Mouse (Mus musculus): ENCODE data around the gene Igsf8. TPM values are rescaled to one million over a fixed set of nuclear protein-coding genes. Genes with fewer than 3 reads are reported as not detected.
A peak's percentile ranks its signal among the peaks of the same experiment; 100 is the strongest.

Igsf8 gene
- total and polyA plus RNA-seq, 3 experiments = 10.9 to 39.9 (median 13.5) TPM

- Histone ChIP-seq H3K4me1 (ENCODE audit: control insufficient read depth, insufficient read depth, low read length) (no peaks in the 10 kb centered on the region), H3K9ac (ENCODE audit: low read depth, low read length) (no peak overlapping the region), H3K36me3 (ENCODE audit: control insufficient read depth, insufficient read depth, low read length) (no peaks in the 10 kb centered on the region), H3K27me3 (ENCODE audit: control insufficient read depth, insufficient read depth, low read length) (no peaks in the 10 kb centered on the region), H3K4me3 (no peak overlapping the region), H3K79me2 (replicated peaks; ENCODE audit: control insufficient read depth, insufficient read depth, low read length) (no peaks in the 10 kb centered on the region), H3K27ac (no peak overlapping the region)
- peak in 1 of 2 experiments; percentile 29 for DNase-seq
- TF ChIP-seq CTCF (IDR thresholded peaks at IDR 0.05) (peak; percentile 72), POLR2A (IDR thresholded peaks at IDR 0.05; ENCODE audit: insufficient read depth, low read depth, low read length) (no peak)
- 11% methylated on average over 6 of the region's 6 CpGs for WGBS
- intact Hi-C loops (cut with DNase I) = no loop called here
These were observed 103.2 kb downstream of the Igsf8 start for GRCm38 (mm10) chr1:172364684-172365083.

- H3K27ac ChIP-seq = no peak overlapping the region
- H3K27me3 ChIP-seq (ENCODE audit: control insufficient read depth, insufficient read depth, low read length) = no peaks in the 10 kb centered on the region
- H3K4me1 ChIP-seq (ENCODE audit: control insufficient read depth, insufficient read depth, low read length) = no peaks in the 10 kb centered on the region
- H3K4me3 ChIP-seq = no peak overlapping the region
- WGBS = 30% methylated on average over 23 of the region's 23 CpGs
- no peaks in the 10 kb centered on the region for H3K36me3 ChIP-seq (ENCODE audit: control insufficient read depth, insufficient read depth, low read length)
- no peaks in the 10 kb centered on the region for H3K79me2 ChIP-seq (replicated peaks; ENCODE audit: control insufficient read depth, insufficient read depth, low read length)
- TF ChIP-seq CTCF (IDR thresholded peaks at IDR 0.05) (peak; percentile 61), EP300 (IDR thresholded peaks at IDR 0.05; ENCODE audit: insufficient read depth, low read depth, low read length) (no peak), POLR2A (IDR thresholded peaks at IDR 0.05; ENCODE audit: insufficient read depth, low read depth, low read length) (no peak)
- peak in 1 of 2 experiments; percentile 38 for DNase-seq
- H3K9ac ChIP-seq (ENCODE audit: low read depth, low read length) = no peak overlapping the region
- intact Hi-C loops (cut with DNase I) = no loop called here
These were observed 107.5 kb downstream of the Igsf8 start for GRCm38 (mm10) chr1:172368768-172369418.

Other genes with a start within 250 kb of the Igsf8 start
- gene Vangl2, start 233.2 kb upstream of the Igsf8 start, total RNA-seq (2021) = 1 to 10 TPM; 1.3 TPM
- 1.3 and 1.9 TPM in 2 replicates for gene Vangl2, start 233.2 kb upstream of the Igsf8 start, polyA plus RNA-seq (2012; rRNA removed)
- gene Nhlh1, start 204.1 kb upstream of the Igsf8 start, total RNA-seq (2021) = not detected
- gene Nhlh1, start 204.1 kb upstream of the Igsf8 start, polyA plus RNA-seq (2012; rRNA removed) = not detected in 2 replicates
- gene Copa, start 179.1 kb upstream of the Igsf8 start, total RNA-seq (2021) = 100 to 1,000 TPM in 1 of 2 experiments, 10 to 100 TPM in 1; 98.5 to 111 TPM
- 42.3 and 59.2 TPM in 2 replicates for gene Copa, start 179.1 kb upstream of the Igsf8 start, polyA plus RNA-seq (2012; rRNA removed)
- gene Ncstn, start 178.8 kb upstream of the Igsf8 start, total RNA-seq (2021) = 10 to 100 TPM; 41.5 to 43.2 TPM
- 63.3 and 78.3 TPM in 2 replicates for gene Ncstn, start 178.8 kb upstream of the Igsf8 start, polyA plus RNA-seq (2012; rRNA removed)
- 100 to 1,000 TPM; 107 to 125 TPM for gene Pex19, start 134.9 kb upstream of the Igsf8 start, total RNA-seq (2021)
- gene Pex19, start 134.9 kb upstream of the Igsf8 start, polyA plus RNA-seq (2012; rRNA removed) = 113 and 175 TPM in 2 replicates
- 100 to 1,000 TPM; 100 to 116 TPM for gene Dcaf8, start 113.6 kb upstream of the Igsf8 start, total RNA-seq (2021)
- gene Dcaf8, start 113.6 kb upstream of the Igsf8 start, polyA plus RNA-seq (2012; rRNA removed) = 62.7 and 93.8 TPM in 2 replicates
- gene Pea15a, start 54.8 kb upstream of the Igsf8 start, total RNA-seq (2021) = 10 to 100 TPM; 52.2 to 69.8 TPM
- 56.8 and 101 TPM in 2 replicates for gene Pea15a, start 54.8 kb upstream of the Igsf8 start, polyA plus RNA-seq (2012; rRNA removed)
- 1 to 10 TPM; 3.3 to 5.6 TPM for gene Casq1, start 41.8 kb upstream of the Igsf8 start, total RNA-seq (2021)
- gene Casq1, start 41.8 kb upstream of the Igsf8 start, polyA plus RNA-seq (2012; rRNA removed) = 51.7 and 53.8 TPM in 2 replicates
- not detected for gene Atp1a4, start 3.2 kb upstream of the Igsf8 start, total RNA-seq (2021)
- gene Atp1a4, start 3.2 kb upstream of the Igsf8 start, polyA plus RNA-seq (2012; rRNA removed) = 0.10 and 0.35 TPM in 2 replicates
- gene Atp1a2, start 36.4 kb downstream of the Igsf8 start, total RNA-seq (2021) = 100 to 1,000 TPM; 462 to 588 TPM
- gene Atp1a2, start 36.4 kb downstream of the Igsf8 start, polyA plus RNA-seq (2012; rRNA removed) = 319 and 349 TPM in 2 replicates
- gene Kcnj9, start 67.7 kb downstream of the Igsf8 start, total RNA-seq (2021) = not detected
- gene Kcnj9, start 67.7 kb downstream of the Igsf8 start, polyA plus RNA-seq (2012; rRNA removed) = 0.04 and 0.06 TPM in 2 replicates
- gene Kcnj10, start 79.6 kb downstream of the Igsf8 start, total RNA-seq (2021) = under 1 TPM; 0.07 to 0.08 TPM
- 0.26 and 0.27 TPM in 2 replicates for gene Kcnj10, start 79.6 kb downstream of the Igsf8 start, polyA plus RNA-seq (2012; rRNA removed)
- gene Pigm, start 114.9 kb downstream of the Igsf8 start, total RNA-seq (2021) = 1 to 10 TPM; 3.8 to 4.2 TPM
- 3.3 and 3.7 TPM in 2 replicates for gene Pigm, start 114.9 kb downstream of the Igsf8 start, polyA plus RNA-seq (2012; rRNA removed)
- 1 to 10 TPM; 1.2 to 2.3 TPM for gene Slamf9, start 213.7 kb downstream of the Igsf8 start, total RNA-seq (2021)
- 6.8 and 7.0 TPM in 2 replicates for gene Slamf9, start 213.7 kb downstream of the Igsf8 start, polyA plus RNA-seq (2012; rRNA removed)
- gene Igsf9, start 220.1 kb downstream of the Igsf8 start, total RNA-seq (2021) = under 1 TPM; 0.36 to 0.47 TPM
- gene Igsf9, start 220.1 kb downstream of the Igsf8 start, polyA plus RNA-seq (2012; rRNA removed) = 2.1 and 3.8 TPM in 2 replicates
- gene Tagln2, start 238.4 kb downstream of the Igsf8 start, total RNA-seq (2021) = 10 to 100 TPM; 65.5 to 77.8 TPM
- 131 and 152 TPM in 2 replicates for gene Tagln2, start 238.4 kb downstream of the Igsf8 start, polyA plus RNA-seq (2012; rRNA removed)